Mouse (Mus musculus): ENCODE results near the gene Defb38. TPM values are rescaled to one million over a fixed set of nuclear protein-coding genes. Genes with fewer than 3 reads are reported as not detected.

Defb38 gene
- not detected for polyA plus RNA-seq (2015; fragmentation: Illumina TruSeq; extraction: RNeasy Lipid Tissue Mini Kit (QIAGEN cat#74804); ENCODE audit: insufficient read depth, low replicate concordance)

DNA sequence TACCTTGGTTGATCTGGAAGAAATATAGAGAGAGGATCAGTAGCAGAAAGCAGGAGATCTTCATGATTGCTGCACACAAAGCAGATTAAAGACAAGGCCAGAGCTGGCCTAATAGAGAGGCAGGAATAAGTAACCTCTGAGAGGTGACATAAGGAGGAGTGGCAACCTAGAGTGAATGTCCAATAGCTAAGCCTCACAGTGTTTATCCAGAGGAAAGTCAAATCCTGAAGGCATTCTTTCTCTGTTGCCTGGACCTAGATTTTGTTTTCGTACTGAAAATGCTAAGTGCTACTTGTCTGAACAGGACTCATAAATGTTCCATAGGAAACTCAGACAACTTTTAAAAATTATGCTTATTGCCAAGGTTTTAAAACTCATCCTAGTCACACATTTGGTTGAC lies at the start of gene Defb38:
Gene Defb38, minus strand, starts transcription at position 101 of the 400 bp plus-strand sequence.

DNA sequence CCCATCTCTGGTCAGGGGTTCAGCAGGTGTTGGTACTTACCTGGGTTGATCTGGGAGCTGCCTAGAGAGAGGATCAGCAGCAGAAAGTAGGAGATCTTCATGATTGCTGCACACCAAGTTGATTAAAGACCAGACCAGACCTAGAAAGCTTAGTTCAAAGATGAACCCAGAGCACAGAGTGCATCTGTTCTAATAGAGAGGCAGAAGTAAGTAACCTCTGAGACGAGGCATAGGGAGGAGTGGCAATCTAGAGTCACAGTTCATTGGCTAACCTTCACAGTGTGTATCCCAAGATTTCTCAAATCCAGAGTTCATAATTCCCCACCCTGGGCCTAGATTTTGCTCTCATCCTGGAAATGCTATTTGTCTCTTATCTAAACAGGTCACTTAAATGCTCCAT lies 38.3 kb upstream of the Defb38 start, which contains the start of gene Defb39:
Gene Defb39, minus strand, starts transcription at position 101 of the 400 bp plus-strand sequence.

Other genes starting within 250 kb of the Defb38 start
- not detected for gene Defb40, start 48.3 kb downstream of the Defb38 start, polyA plus RNA-seq (2015; fragmentation: Illumina TruSeq; extraction: RNeasy Lipid Tissue Mini Kit (QIAGEN cat#74804); ENCODE audit: insufficient read depth, low replicate concordance)
- gene Defb37, start 35.5 kb downstream of the Defb38 start, polyA plus RNA-seq (2015; fragmentation: Illumina TruSeq; extraction: RNeasy Lipid Tissue Mini Kit (QIAGEN cat#74804); ENCODE audit: insufficient read depth, low replicate concordance), result not detected
- not detected for gene Defb39, start 38.2 kb upstream of the Defb38 start, polyA plus RNA-seq (2015; fragmentation: Illumina TruSeq; extraction: RNeasy Lipid Tissue Mini Kit (QIAGEN cat#74804); ENCODE audit: insufficient read depth, low replicate concordance)
- gene Defb12, start 88.3 kb upstream of the Defb38 start, polyA plus RNA-seq (2015; fragmentation: Illumina TruSeq; extraction: RNeasy Lipid Tissue Mini Kit (QIAGEN cat#74804); ENCODE audit: insufficient read depth, low replicate concordance), result not detected
- gene Defb34, start 97.2 kb upstream of the Defb38 start, polyA plus RNA-seq (2015; fragmentation: Illumina TruSeq; extraction: RNeasy Lipid Tissue Mini Kit (QIAGEN cat#74804); ENCODE audit: insufficient read depth, low replicate concordance), result not detected
- not detected for gene Gm45826, start 114.2 kb upstream of the Defb38 start, polyA plus RNA-seq (2015; fragmentation: Illumina TruSeq; extraction: RNeasy Lipid Tissue Mini Kit (QIAGEN cat#74804); ENCODE audit: insufficient read depth, low replicate concordance)
- gene Defb14, start 167.8 kb upstream of the Defb38 start, polyA plus RNA-seq (2015; fragmentation: Illumina TruSeq; extraction: RNeasy Lipid Tissue Mini Kit (QIAGEN cat#74804); ENCODE audit: insufficient read depth, low replicate concordance), result not detected
- gene Defb4, start 172.1 kb upstream of the Defb38 start, polyA plus RNA-seq (2015; fragmentation: Illumina TruSeq; extraction: RNeasy Lipid Tissue Mini Kit (QIAGEN cat#74804); ENCODE audit: insufficient read depth, low replicate concordance), result not detected
- gene Defb6, start 198.9 kb upstream of the Defb38 start, polyA plus RNA-seq (2015; fragmentation: Illumina TruSeq; extraction: RNeasy Lipid Tissue Mini Kit (QIAGEN cat#74804); ENCODE audit: insufficient read depth, low replicate concordance), result not detected
- not detected for gene Defb46, start 213.3 kb upstream of the Defb38 start, polyA plus RNA-seq (2015; fragmentation: Illumina TruSeq; extraction: RNeasy Lipid Tissue Mini Kit (QIAGEN cat#74804); ENCODE audit: insufficient read depth, low replicate concordance)
- gene Defb5, start 221.0 kb upstream of the Defb38 start, polyA plus RNA-seq (2015; fragmentation: Illumina TruSeq; extraction: RNeasy Lipid Tissue Mini Kit (QIAGEN cat#74804); ENCODE audit: insufficient read depth, low replicate concordance), result not detected

Data from spleen, adult 10 weeks (tissue).